Mouse (Mus musculus): ENCODE data around the gene Rpl29. TPM values are rescaled to one million over a fixed set of nuclear protein-coding genes. Genes with fewer than 3 reads are reported as not detected.
A peak's percentile ranks its signal among the peaks of the same experiment; 100 is the strongest.

Rpl29 gene
- polyA plus RNA-seq, 1 experiment from 2014 or later, result 476 TPM

DNA sequence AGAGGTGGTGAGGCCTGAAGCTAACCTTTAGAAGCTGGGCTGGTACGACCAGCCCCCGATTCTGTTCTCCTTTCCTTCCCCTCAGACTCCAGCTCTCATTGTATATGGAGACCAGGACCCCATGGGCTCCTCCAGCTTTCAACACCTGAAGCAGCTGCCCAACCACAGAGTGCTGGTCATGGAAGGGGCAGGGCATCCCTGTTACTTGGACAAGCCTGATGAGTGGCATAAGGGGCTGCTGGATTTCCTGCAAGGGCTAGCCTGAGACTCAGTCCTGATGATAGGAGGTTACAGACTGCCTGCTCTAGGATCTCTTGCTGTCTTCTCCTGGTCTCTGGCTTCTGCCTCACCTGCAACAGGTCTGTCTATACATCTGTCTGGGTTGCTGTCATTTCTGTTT is 22.6 kb downstream of the Rpl29 start:
- WGBS, result 50% methylated on average over 2 of the region's 2 CpGs
- Histone ChIP-seq H3K27me3 (ENCODE audit: control insufficient read depth, insufficient read depth, low read length) (no peaks in the 10 kb centered on the region), H3K4me2 (ENCODE audit: low read depth, low read length) (no peak overlapping the region), H3K4me1 (ENCODE audit: control insufficient read depth, insufficient read depth, low read length) (peaks cover 57% of the 10 kb centered on the region), H3K9ac (ENCODE audit: low read length) (no peak overlapping the region), H3K36me3 (ENCODE audit: control insufficient read depth, insufficient read depth) (no peaks in the 10 kb centered on the region), H3K4me3 (ENCODE audit: low read length) (no peak overlapping the region), H3K9me3 (replicated peaks; ENCODE audit: control insufficient read depth, low read length) (no peaks in the 10 kb centered on the region), H3K27ac (ENCODE audit: low read length) (no peak overlapping the region)
- ATAC-seq (replicated peaks; ENCODE audit: extremely low read depth, insufficient read depth, low FRiP score), result no peak

DNA sequence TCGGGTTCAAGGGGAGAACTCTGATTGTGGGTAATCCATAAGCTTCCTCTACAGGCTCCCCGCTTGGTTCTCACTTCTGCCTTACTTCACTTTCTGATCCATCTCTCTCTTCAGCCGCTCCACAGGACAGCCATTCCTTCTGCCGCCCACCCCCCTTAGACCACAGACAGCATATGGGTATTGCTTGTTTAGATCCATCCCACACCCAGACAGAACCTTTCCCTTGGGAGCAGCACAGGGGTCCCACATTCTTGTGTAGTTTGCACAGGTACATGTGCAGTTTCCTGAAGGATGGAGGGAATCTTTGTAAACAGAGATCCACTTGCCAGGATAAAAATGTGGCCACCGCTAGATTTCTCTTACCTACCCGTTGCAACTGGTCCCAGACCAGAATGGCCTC is 23.1 kb downstream of the Rpl29 start:
- Histone ChIP-seq H3K4me1 (ENCODE audit: control insufficient read depth, insufficient read depth, low read length) (peaks cover 62% of the 10 kb centered on the region), H3K4me2 (ENCODE audit: low read depth, low read length) (peak overlapping the region; percentile 94), H3K27me3 (ENCODE audit: control insufficient read depth, insufficient read depth, low read length) (no peaks in the 10 kb centered on the region), H3K36me3 (ENCODE audit: control insufficient read depth, insufficient read depth) (no peaks in the 10 kb centered on the region), H3K9ac (ENCODE audit: low read length) (peak overlapping the region; percentile 82; the same call in 1 of the 2 replicates), H3K9me3 (replicated peaks; ENCODE audit: control insufficient read depth, low read length) (no peaks in the 10 kb centered on the region), H3K27ac (ENCODE audit: low read length) (no peak overlapping the region), H3K4me3 (ENCODE audit: low read length) (no peak overlapping the region)
- ATAC-seq (replicated peaks; ENCODE audit: extremely low read depth, insufficient read depth, low FRiP score), result no peak
- WGBS, result 54% methylated on average over 6 of the region's 6 CpGs

DNA sequence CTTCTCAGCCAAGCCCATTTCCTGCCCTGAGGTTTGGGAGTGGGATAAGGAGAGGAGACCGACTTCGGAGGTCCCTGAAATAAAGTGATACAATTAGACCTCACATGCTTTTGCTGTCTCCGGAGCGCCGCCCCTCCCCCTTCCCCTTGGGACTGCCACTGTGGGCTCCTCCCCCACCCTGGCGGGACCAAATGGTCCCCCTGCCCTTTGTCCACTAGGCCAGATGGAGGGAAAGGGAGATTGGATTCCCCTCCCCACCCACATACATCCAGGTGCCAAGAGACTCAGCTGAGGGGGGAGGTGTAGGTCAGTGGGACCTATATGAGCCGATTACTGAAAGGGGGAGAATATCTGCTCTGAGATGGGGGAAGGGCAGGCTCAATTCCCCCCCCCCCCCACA is 23.6 kb downstream of the Rpl29 start:
- no peaks in the 10 kb centered on the region for H3K36me3 ChIP-seq (ENCODE audit: control insufficient read depth, insufficient read depth)
- WGBS, result 8% methylated on average over 7 of the region's 7 CpGs
- peak overlapping the region; percentile 76 for H3K4me3 ChIP-seq (ENCODE audit: low read length)
- ATAC-seq (replicated peaks; ENCODE audit: extremely low read depth, insufficient read depth, low FRiP score), result no peak
- H3K9me3 ChIP-seq (replicated peaks; ENCODE audit: control insufficient read depth, low read length), result no peaks in the 10 kb centered on the region
- peak overlapping the region; percentile 88 for H3K27ac ChIP-seq (ENCODE audit: low read length)
- H3K4me1 ChIP-seq (ENCODE audit: control insufficient read depth, insufficient read depth, low read length), result peaks cover 64% of the 10 kb centered on the region
- H3K4me2 ChIP-seq (ENCODE audit: low read depth, low read length), result peak overlapping the region; percentile 94
- H3K27me3 ChIP-seq (ENCODE audit: control insufficient read depth, insufficient read depth, low read length), result no peaks in the 10 kb centered on the region
- peak overlapping the region; percentile 82 for H3K9ac ChIP-seq (ENCODE audit: low read length)

DNA sequence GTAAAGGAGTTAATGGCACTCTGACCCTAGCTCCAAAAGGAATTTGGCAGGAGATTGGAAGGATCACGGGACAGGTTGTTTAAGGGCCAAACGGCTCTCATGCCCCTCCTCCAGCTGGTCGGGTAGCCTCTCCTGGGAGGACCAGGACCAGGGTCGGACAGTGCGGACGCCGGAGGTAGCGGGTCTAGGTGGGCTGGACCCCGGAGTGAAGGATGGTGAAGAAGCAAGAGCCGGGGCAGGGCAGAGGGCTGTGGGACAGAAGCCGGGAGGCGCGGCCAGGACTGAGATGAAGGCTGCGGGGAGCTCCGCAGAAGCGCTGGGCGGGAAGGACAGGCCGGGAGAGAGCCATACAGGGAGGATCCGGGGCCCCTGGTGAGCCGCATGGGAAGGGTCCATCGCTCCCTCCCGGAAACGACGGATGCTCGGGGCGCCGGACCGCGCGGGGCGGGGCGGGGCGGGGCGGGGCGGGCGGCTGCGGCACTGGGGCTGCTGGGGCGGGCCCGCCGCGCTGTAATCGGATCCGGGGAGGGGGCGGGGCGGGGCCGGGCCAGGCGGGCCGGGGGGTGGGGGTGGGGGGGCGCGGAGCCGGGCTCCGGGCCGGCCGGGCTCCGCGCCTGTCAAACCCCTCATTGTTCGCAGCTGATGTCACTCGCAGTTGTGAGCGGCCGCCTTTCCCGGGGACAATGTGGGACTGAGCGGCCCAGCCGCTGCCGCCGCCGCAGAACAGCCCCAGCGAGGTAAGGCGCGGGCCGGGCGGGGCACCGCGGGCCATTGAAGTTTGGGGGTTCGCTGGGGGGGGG is 24.2 kb downstream of the Rpl29 start, which contains the start of gene Pcbp4:
Gene Pcbp4, plus strand, starts transcription at position 21 of the 800 bp plus-strand sequence.
- H3K9me3 ChIP-seq (replicated peaks; ENCODE audit: control insufficient read depth, low read length), result no peaks in the 10 kb centered on the region
- peak within 1 kb of the TSS; percentile 94 for H3K4me2 ChIP-seq (ENCODE audit: low read depth, low read length)
- H3K36me3 ChIP-seq (ENCODE audit: control insufficient read depth, insufficient read depth), result no peaks in the 10 kb centered on the region
- no peaks in the 10 kb centered on the region for H3K27me3 ChIP-seq (ENCODE audit: control insufficient read depth, insufficient read depth, low read length)
- H3K4me3 ChIP-seq (ENCODE audit: low read length), result peak within 1 kb of the TSS; percentile 76
- under 1% methylated on average over 43 of the region's 74 CpGs for WGBS
- H3K4me1 ChIP-seq (ENCODE audit: control insufficient read depth, insufficient read depth, low read length), result peaks cover 63% of the 10 kb centered on the region
- peak; percentile 78 for ATAC-seq (replicated peaks; ENCODE audit: extremely low read depth, insufficient read depth, low FRiP score)
- H3K9ac ChIP-seq (ENCODE audit: low read length), result peak within 1 kb of the TSS; percentile 90
- peak within 1 kb of the TSS; percentile 88 for H3K27ac ChIP-seq (ENCODE audit: low read length)

- H3K9ac ChIP-seq (ENCODE audit: low read length), result peak overlapping the region; percentile 90
- no peaks in the 10 kb centered on the region for H3K36me3 ChIP-seq (ENCODE audit: control insufficient read depth, insufficient read depth)
- peak overlapping the region; percentile 94 for H3K4me2 ChIP-seq (ENCODE audit: low read depth, low read length)
- ATAC-seq (replicated peaks; ENCODE audit: extremely low read depth, insufficient read depth, low FRiP score), result peak; percentile 1; the same call in 1 of the 2 replicates
- H3K4me1 ChIP-seq (ENCODE audit: control insufficient read depth, insufficient read depth, low read length), result peaks cover 62% of the 10 kb centered on the region
- peak overlapping the region; percentile 88 for H3K27ac ChIP-seq (ENCODE audit: low read length)
- 3% methylated on average over 20 of the region's 20 CpGs for whole genome bisulfite sequencing
- no peaks in the 10 kb centered on the region for H3K9me3 ChIP-seq (replicated peaks; ENCODE audit: control insufficient read depth, low read length)
- H3K27me3 ChIP-seq (ENCODE audit: control insufficient read depth, insufficient read depth, low read length), result no peaks in the 10 kb centered on the region
- peak overlapping the region; percentile 76 for H3K4me3 ChIP-seq (ENCODE audit: low read length)
Observed at GRCm38 (mm10) chr9:106454071-106454761, 25.0 kb downstream of the Rpl29 start.

- 3% methylated on average over 17 of the region's 17 CpGs for WGBS
- Histone ChIP-seq H3K9me3 (replicated peaks; ENCODE audit: control insufficient read depth, low read length) (no peaks in the 10 kb centered on the region), H3K4me3 (ENCODE audit: low read length) (peak overlapping the region; percentile 76), H3K9ac (ENCODE audit: low read length) (peak overlapping the region; percentile 90), H3K36me3 (ENCODE audit: control insufficient read depth, insufficient read depth) (0 out of 2 replicates have a peak, but pooled peaks cover under 1% of the 10 kb centered on the region), H3K4me1 (ENCODE audit: control insufficient read depth, insufficient read depth, low read length) (peaks cover 62% of the 10 kb centered on the region), H3K27ac (ENCODE audit: low read length) (peak overlapping the region; percentile 88), H3K4me2 (ENCODE audit: low read depth, low read length) (peak overlapping the region; percentile 94), H3K27me3 (ENCODE audit: control insufficient read depth, insufficient read depth, low read length) (no peaks in the 10 kb centered on the region)
- ATAC-seq (replicated peaks; ENCODE audit: extremely low read depth, insufficient read depth, low FRiP score), result 0 out of 2 replicates have a peak, but pooled peaks have one; percentile 5
Observed at GRCm38 (mm10) chr9:106454888-106455681, 25.8 kb downstream of the Rpl29 start.

DNA sequence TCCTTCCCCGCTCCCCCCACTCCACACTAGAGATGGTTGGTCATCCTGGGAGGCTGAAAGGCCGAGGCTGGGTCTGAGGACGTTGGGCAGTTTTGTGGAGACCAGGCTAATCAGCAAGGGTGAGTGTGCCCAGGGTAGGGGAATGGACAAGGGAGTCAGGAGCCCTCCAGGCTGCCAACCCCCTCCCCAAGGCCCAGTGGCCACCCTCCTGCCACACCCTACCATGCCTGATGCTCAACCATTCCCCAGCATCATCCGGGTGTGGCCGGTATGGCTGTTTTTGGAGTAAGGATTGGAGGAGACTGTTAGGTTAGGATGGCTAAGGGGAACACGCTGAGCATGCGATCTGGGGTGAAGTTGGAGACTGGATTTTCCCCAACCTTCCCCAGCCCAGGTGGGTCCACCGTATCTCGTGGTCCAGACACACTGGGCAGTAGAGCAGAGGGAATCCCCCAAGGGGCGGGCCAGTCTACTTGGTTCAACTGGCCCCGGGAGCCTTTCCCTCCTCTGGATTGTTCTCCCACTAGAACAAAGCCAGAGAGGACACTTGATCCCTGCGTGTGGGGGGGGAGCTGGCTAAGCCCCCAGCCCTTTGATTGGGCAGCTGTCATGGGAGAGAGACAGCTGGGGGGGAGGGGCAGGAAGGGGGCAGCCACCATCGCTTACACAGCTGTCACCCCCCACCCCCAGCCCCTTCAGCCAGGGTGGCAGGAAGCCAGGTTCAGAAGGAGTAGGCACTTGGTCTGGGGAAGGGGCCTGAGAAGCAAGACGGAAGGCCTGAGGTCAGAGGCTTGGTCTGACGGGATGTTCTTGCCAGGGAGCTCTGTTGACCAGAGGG is 27.3 kb downstream of the Rpl29 start:
- no peak for ATAC-seq (replicated peaks; ENCODE audit: extremely low read depth, insufficient read depth, low FRiP score)
- H3K27ac ChIP-seq (ENCODE audit: low read length), result peak overlapping the region; percentile 65
- H3K4me2 ChIP-seq (ENCODE audit: low read depth, low read length), result peak overlapping the region; percentile 40; the same call in 1 of the 2 replicates
- H3K4me3 ChIP-seq (ENCODE audit: low read length), result no peak overlapping the region
- H3K36me3 ChIP-seq (ENCODE audit: control insufficient read depth, insufficient read depth), result 0 out of 2 replicates have a peak, but pooled peaks cover 9% of the 10 kb centered on the region
- 39% methylated on average over 15 of the region's 15 CpGs for WGBS
- peak overlapping the region; percentile 23 for H3K9ac ChIP-seq (ENCODE audit: low read length)
- H3K4me1 ChIP-seq (ENCODE audit: control insufficient read depth, insufficient read depth, low read length), result peaks cover 51% of the 10 kb centered on the region
- H3K9me3 ChIP-seq (replicated peaks; ENCODE audit: control insufficient read depth, low read length), result no peaks in the 10 kb centered on the region
- H3K27me3 ChIP-seq (ENCODE audit: control insufficient read depth, insufficient read depth, low read length), result no peaks in the 10 kb centered on the region

GRCm38 (mm10) chr9:106457163-106457559 is 27.9 kb downstream of the Rpl29 start:
- 52% methylated on average over 9 of the region's 9 CpGs for WGBS
- Histone ChIP-seq H3K27me3 (ENCODE audit: control insufficient read depth, insufficient read depth, low read length) (no peaks in the 10 kb centered on the region), H3K4me3 (ENCODE audit: low read length) (no peak overlapping the region), H3K9ac (ENCODE audit: low read length) (peak overlapping the region; percentile 23), H3K9me3 (replicated peaks; ENCODE audit: control insufficient read depth, low read length) (no peaks in the 10 kb centered on the region), H3K4me2 (ENCODE audit: low read depth, low read length) (peak overlapping the region; percentile 40; the same call in 1 of the 2 replicates), H3K4me1 (ENCODE audit: control insufficient read depth, insufficient read depth, low read length) (peaks cover 51% of the 10 kb centered on the region), H3K36me3 (ENCODE audit: control insufficient read depth, insufficient read depth) (peaks cover 14% of the 10 kb centered on the region), H3K27ac (ENCODE audit: low read length) (peak overlapping the region; percentile 65)
- ATAC-seq (replicated peaks; ENCODE audit: extremely low read depth, insufficient read depth, low FRiP score), result no peak
